Mouse (Mus musculus) midbrain, embryonic 11.5 days (tissue): ENCODE data around the gene Rnase11. TPM values are rescaled to one million over a fixed set of nuclear protein-coding genes. Genes with fewer than 3 reads are reported as not detected.
A peak's percentile ranks its signal among the peaks of the same experiment; 100 is the strongest.

Source experiments
- ATAC-seq: fragments of 200-750 bp; cut with Nextera tagmentation; 2 replicates; pipeline ENCODE4 v1.8.0; 2017; ENCODE audit warnings: moderate TSS enrichment, moderate library complexity; ENCODE audit not compliant: low FRiP score
- DNase-seq: peaks from one replicate; pipeline ENCODE4 v3.0.0; 2015; ENCODE audit warnings: low spot score; ENCODE audit errors: missing footprints
- H3K27ac ChIP-seq: fragments of 300-500 bp; sonication (generic); 2 replicates; pipeline ENCODE4 v1.5.1; 2014; ENCODE audit warnings: low read depth, low read length
- H3K27me3 ChIP-seq: fragments of 300-500 bp; sonication (generic); 2 replicates; pipeline ENCODE4 v1.6.1; 2014; ENCODE audit warnings: mild to moderate bottlenecking, low read length, moderate library complexity, mixed read lengths; ENCODE audit not compliant: control insufficient read depth, insufficient read depth
- H3K36me3 ChIP-seq: fragments of 300-500 bp; sonication (generic); 2 replicates; pipeline ENCODE4 v1.6.1; 2014; ENCODE audit warnings: mild to moderate bottlenecking, low read length, moderate library complexity, mixed read lengths; ENCODE audit not compliant: control insufficient read depth, insufficient read depth
- H3K4me1 ChIP-seq: fragments of 300-500 bp; sonication (generic); 2 replicates; pipeline ENCODE4 v1.6.1; 2014; ENCODE audit warnings: low read length; ENCODE audit not compliant: control insufficient read depth, insufficient read depth
- H3K4me2 ChIP-seq: fragments of 300-500 bp; sonication (generic); 2 replicates; pipeline ENCODE4 v1.6.1; 2014; ENCODE audit warnings: mild to moderate bottlenecking, moderate library complexity
- H3K4me3 ChIP-seq: fragments of 300-500 bp; sonication (generic); 2 replicates; pipeline ENCODE4 v1.5.1; 2014; ENCODE audit warnings: low read depth, low read length
- H3K9ac ChIP-seq: fragments of 300-500 bp; sonication (generic); 2 replicates; pipeline ENCODE4 v1.6.1; 2014; ENCODE audit warnings: low read length
- H3K9me3 ChIP-seq: fragments of 300-500 bp; sonication (generic); 2 replicates; pipeline ENCODE4 v1.6.1; 2016; ENCODE audit warnings: low read length; ENCODE audit not compliant: control insufficient read depth
- WGBS: fragments of 180-500 bp; shearing (Covaris S2); extraction: QIAGEN DNeasy Blood & Tissue Kit; methylation state at CpG from one replicate; pipeline ENCODE4 v1.1.7; 2014; 5-methylcytosine and 5-hydroxymethylcytosine counted together
- polyA plus RNA-seq: library from polyadenylated mRNA; unstranded; fragments of >200 nt; fragmentation: Nextera tagmentation; extraction: Ambion mirVana; gene quantifications from 2 replicates; pipeline ENCODE4 v1.2.1, GENCODE M21; 2014

Rnase11 gene
- polyA plus RNA-seq, 1 experiment from 2014 or later, result not detected

- 20% methylated on average over 13 of the region's 13 CpGs for WGBS
- H3K4me2 ChIP-seq, result 0 out of 2 replicates have a peak overlapping the region, but pooled peaks have one; percentile 6
- H3K4me1 ChIP-seq, result peaks cover 8% of the 10 kb centered on the region
- no peaks in the 10 kb centered on the region for H3K36me3 ChIP-seq
- H3K27me3 ChIP-seq, result no peaks in the 10 kb centered on the region
- ATAC-seq, result peak; percentile 68
- H3K27ac ChIP-seq, result no peak overlapping the region
- no peak overlapping the region for H3K4me3 ChIP-seq
- H3K9ac ChIP-seq, result no peak overlapping the region; the same call in 1 of the 2 replicates
- peak; percentile 88 for DNase-seq
- H3K9me3 ChIP-seq, result no peaks in the 10 kb centered on the region
Observed at GRCm38 (mm10) chr14:51054243-51055237, 4.6 kb upstream of the Rnase11 start.

GRCm38 (mm10) chr14:51053176-51053575, 3.2 kb upstream of the Rnase11 start:
- Histone ChIP-seq H3K36me3 (no peaks in the 10 kb centered on the region), H3K4me2 (no peak overlapping the region), H3K9me3 (no peaks in the 10 kb centered on the region), H3K27ac (no peak overlapping the region), H3K9ac (no peak overlapping the region), H3K4me1 (peaks cover 8% of the 10 kb centered on the region), H3K27me3 (no peaks in the 10 kb centered on the region), H3K4me3 (no peak overlapping the region)
- ATAC-seq, result no peak
- WGBS, result 46% methylated on average over 5 of the region's 5 CpGs
- DNase-seq, result peak; percentile 82

GRCm38 (mm10) chr14:51051941-51052340, 2.0 kb upstream of the Rnase11 start:
- no peaks in the 10 kb centered on the region for H3K9me3 ChIP-seq
- peaks cover 8% of the 10 kb centered on the region for H3K4me1 ChIP-seq
- 69% methylated on average over 5 of the region's 5 CpGs for WGBS
- no peak overlapping the region for H3K27ac ChIP-seq
- no peak for ATAC-seq
- H3K27me3 ChIP-seq, result no peaks in the 10 kb centered on the region
- H3K4me2 ChIP-seq, result no peak overlapping the region
- DNase-seq, result peak; percentile 75
- H3K9ac ChIP-seq, result no peak overlapping the region
- no peaks in the 10 kb centered on the region for H3K36me3 ChIP-seq
- H3K4me3 ChIP-seq, result no peak overlapping the region

GRCm38 (mm10) chr14:51047846-51048245, 2.1 kb downstream of the Rnase11 start:
- Histone ChIP-seq H3K27ac (no peak overlapping the region), H3K36me3 (no peaks in the 10 kb centered on the region), H3K9ac (no peak overlapping the region), H3K27me3 (no peaks in the 10 kb centered on the region), H3K4me3 (no peak overlapping the region), H3K9me3 (no peaks in the 10 kb centered on the region), H3K4me2 (no peak overlapping the region), H3K4me1 (no peaks in the 10 kb centered on the region)
- ATAC-seq (no peak), DNase-seq (no peak)
- 73% methylated on average over 5 of the region's 5 CpGs for WGBS

- H3K4me1 ChIP-seq, result no peaks in the 10 kb centered on the region
- H3K9me3 ChIP-seq, result no peaks in the 10 kb centered on the region
- no peak within 1 kb of the TSS for H3K9ac ChIP-seq
- H3K27ac ChIP-seq, result no peak within 1 kb of the TSS
- no peaks in the 10 kb centered on the region for H3K36me3 ChIP-seq
- WGBS, result 76% methylated on average over 6 of the region's 6 CpGs
- DNase-seq, result no peak
- no peak within 1 kb of the TSS for H3K4me3 ChIP-seq
- no peak for ATAC-seq
- H3K27me3 ChIP-seq, result no peaks in the 10 kb centered on the region
- H3K4me2 ChIP-seq, result no peak within 1 kb of the TSS
Observed at GRCm38 (mm10) chr14:51041769-51042168, 8.2 kb downstream of the Rnase11 start, which contains the start of gene Rnase9. Gene Rnase9, minus strand, starts transcription at chr14:51041869.

- Histone ChIP-seq H3K27ac (no peak overlapping the region), H3K36me3 (no peaks in the 10 kb centered on the region), H3K4me2 (no peak overlapping the region), H3K27me3 (no peaks in the 10 kb centered on the region), H3K9ac (no peak overlapping the region), H3K9me3 (no peaks in the 10 kb centered on the region), H3K4me1 (no peaks in the 10 kb centered on the region), H3K4me3 (no peak overlapping the region)
- ATAC-seq (no peak), DNase-seq (peak; percentile 45)
- WGBS, result 67% methylated on average over 4 of the region's 4 CpGs
Observed at GRCm38 (mm10) chr14:51036214-51036613, 13.7 kb downstream of the Rnase11 start.

GRCm38 (mm10) chr14:51035206-51035605, 14.8 kb downstream of the Rnase11 start:
- no peak overlapping the region for H3K9ac ChIP-seq
- no peaks in the 10 kb centered on the region for H3K27me3 ChIP-seq
- no peaks in the 10 kb centered on the region for H3K9me3 ChIP-seq
- ATAC-seq (no peak), DNase-seq (peak; percentile 51)
- no peak overlapping the region for H3K27ac ChIP-seq
- H3K4me1 ChIP-seq, result no peaks in the 10 kb centered on the region
- H3K4me2 ChIP-seq, result no peak overlapping the region
- no peaks in the 10 kb centered on the region for H3K36me3 ChIP-seq
- H3K4me3 ChIP-seq, result no peak overlapping the region
- WGBS, result 32% methylated on average over 1 of the region's 1 CpGs

GRCm38 (mm10) chr14:51027387-51028155, 22.4 kb downstream of the Rnase11 start:
- H3K9ac ChIP-seq, result no peak overlapping the region
- WGBS, result 58% methylated on average over 3 of the region's 3 CpGs

More at GRCm38 (mm10) chr14:51027387-51028155, 22.4 kb downstream of the Rnase11 start:
- Histone ChIP-seq H3K9me3 (no peaks in the 10 kb centered on the region), H3K4me2 (no peak overlapping the region), H3K27ac (no peak overlapping the region), H3K4me3 (no peak overlapping the region), H3K27me3 (no peaks in the 10 kb centered on the region), H3K4me1 (no peaks in the 10 kb centered on the region), H3K36me3 (no peaks in the 10 kb centered on the region)
- ATAC-seq, result 0 out of 2 replicates have a peak, but pooled peaks have one; percentile 46
- DNase-seq, result no peak
